Mouse (Mus musculus): ENCODE measurements at regions not wholly inside any gene's neighbourhood (a gene's known extent, or its start where the extent isn't known, plus 50 kb on each side); places are given as distances from the start of the nearest gene placed in this dataset.

DNA sequence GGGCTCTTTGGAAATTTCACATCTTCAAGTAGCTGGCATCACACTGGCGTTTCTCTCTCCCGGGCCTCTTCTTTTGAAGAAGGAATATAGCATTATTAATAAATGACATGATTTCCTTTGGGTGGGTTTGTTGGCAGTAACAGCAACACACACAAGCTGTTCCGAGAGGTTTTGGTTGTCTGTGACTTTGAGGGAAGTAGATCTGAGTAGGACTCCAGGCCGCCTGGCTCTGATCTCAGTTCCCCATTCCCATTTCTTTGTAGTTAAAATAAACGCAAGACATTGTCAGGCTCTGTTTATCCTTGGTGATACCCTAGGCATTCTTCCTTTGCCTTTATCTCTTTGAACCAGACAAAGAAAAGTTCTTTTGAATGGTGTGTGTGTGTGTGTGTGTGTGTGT lies 83.3 kb upstream of the Gm9887 start:
- TF ChIP-seq POLR2A (IDR thresholded peaks at IDR 0.05; ENCODE audit: borderline replicate concordance, extremely low read depth, insufficient read depth, insufficient read length, poor library complexity, severe bottlenecking) (no peak), CTCF (IDR thresholded peaks at IDR 0.05; ENCODE audit: borderline replicate concordance, extremely low read depth, insufficient read depth, insufficient read length) (no peak)

Measured in brain, embryonic 14.5 days (tissue).